Mouse (Mus musculus): ENCODE measurements around the gene Spaca6.

Gene Spaca6

DNA sequence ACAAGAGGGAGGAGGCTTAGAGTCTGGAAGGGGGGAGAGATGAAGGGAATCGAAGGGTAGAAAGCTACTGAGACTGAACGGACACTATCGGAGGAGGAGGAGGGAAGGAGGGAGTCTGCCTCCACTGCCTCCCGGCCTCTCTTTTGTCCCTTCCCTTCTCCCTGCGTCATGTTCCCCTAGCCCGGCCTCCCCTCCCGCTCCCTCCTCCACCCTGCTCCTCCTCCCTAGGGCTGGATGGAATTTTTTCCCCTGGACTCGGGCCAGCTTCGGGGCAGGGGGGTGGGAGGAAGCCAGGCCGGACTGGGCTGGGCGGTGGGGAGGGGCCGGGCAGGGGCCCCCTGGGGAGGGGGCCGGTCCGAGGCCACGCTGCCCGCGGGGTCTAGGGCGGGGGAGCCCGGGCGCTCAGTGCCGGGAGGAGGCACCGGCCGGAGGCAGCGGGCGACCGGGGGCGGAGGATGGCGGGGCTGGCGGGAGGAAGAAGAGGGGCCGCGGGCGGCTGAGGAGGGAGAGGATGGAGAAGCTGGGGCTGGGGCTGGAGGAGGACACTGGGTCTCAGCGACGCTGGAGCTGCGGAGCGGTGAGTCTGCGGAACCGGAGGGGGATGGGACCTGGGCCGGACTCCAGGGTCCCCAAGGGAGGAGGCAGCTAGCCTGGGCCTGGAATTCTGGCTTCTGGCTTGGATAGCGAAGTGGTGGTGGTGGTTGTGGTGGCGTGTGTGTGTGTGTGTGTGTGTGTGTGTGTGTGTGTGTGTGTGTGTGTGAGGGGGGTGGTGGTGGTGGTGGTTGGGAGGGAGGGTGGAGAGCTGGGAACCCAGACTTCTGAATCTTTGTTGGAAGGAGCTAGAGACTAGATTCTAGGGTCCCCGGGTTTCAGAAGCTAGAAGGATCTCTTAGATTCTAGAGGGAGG, at the start of gene Spaca6:
Gene Spaca6 (plus strand): TSS at position 408 of the 907 bp plus-strand sequence.
- ATAC-seq (ENCODE audit: insufficient number of reproducible peaks, low FRiP score, low TSS enrichment) = peak; percentile 86

DNA sequence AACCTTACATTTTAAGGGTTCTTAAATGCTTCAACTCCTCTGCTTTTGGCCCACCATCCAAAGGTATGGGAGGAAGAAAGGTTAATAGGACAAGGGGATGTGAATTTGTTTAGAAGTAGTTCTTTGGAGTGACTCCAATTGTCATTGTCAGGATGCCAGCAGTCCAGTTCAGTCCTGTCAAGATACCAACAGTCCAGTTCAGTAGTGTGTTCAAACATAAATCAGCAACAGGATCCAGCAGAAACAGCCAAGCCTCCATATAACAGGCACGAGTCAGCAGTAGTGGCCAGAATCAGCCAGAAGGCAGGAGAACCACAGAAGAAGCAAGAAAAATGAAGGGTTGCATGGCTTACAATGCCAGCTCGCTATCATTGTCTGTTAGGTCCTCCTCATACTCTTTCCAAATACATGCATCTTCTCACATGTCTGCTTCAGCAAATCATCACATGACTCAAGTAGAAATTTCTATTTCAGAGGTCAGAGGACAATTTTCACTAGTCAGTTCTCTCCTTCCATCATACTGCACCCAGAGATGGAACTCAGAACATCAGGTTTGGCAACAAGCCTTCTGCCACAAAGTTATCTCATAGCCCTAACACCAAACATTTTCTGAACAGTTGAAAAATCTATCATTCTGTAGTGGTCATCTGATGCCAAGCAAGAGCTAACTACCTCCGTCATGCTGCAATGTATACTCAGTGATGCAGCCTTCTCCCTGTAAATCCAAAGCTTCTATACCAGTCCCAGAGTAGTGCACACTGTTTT, 35.9 kb upstream of the Spaca6 start:
- ATAC-seq (ENCODE audit: insufficient number of reproducible peaks, low FRiP score, low TSS enrichment) = no peak

DNA sequence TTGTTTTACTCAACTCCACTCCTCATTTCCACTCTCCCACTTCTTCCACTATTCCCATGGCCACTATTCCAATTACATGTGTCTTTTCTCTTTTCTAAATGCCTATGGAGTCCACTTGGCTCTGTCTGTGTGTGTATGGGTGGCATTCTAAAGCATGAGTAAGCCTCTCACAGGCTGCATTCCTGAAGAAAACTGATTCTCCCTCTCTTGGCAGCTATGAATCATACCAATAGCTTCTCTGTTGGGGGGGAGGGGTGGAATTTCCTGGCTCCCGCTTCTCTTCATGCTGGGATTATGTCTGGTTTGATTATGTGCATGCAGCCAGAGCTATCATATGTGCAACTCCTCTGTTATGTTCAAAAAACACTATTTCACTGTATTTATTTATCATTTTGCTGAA, 34.4 kb upstream of the Spaca6 start:
- peak; percentile 79 for ATAC-seq (ENCODE audit: insufficient number of reproducible peaks, low FRiP score, low TSS enrichment)

DNA sequence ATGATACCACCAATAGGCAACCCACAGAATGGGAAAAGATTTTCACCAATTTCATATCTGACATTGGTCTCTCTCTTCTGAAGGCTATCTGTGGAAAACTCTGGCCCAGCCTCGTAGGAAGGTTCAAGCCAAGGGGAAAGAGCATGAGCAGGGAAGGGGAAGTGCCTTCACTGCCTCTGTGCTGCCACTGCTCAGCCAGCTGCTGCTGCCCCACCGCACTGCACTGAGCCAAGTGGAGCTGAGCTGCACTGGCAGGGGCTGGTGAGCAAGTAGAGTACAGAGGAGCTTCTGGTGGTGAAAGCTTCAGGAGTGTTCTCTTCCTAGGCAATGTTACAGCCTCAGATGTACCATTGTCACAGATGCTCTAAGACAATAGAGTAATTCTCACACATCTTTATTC, 31.4 kb upstream of the Spaca6 start:
- ATAC-seq (ENCODE audit: insufficient number of reproducible peaks, low FRiP score, low TSS enrichment) = no peak

DNA sequence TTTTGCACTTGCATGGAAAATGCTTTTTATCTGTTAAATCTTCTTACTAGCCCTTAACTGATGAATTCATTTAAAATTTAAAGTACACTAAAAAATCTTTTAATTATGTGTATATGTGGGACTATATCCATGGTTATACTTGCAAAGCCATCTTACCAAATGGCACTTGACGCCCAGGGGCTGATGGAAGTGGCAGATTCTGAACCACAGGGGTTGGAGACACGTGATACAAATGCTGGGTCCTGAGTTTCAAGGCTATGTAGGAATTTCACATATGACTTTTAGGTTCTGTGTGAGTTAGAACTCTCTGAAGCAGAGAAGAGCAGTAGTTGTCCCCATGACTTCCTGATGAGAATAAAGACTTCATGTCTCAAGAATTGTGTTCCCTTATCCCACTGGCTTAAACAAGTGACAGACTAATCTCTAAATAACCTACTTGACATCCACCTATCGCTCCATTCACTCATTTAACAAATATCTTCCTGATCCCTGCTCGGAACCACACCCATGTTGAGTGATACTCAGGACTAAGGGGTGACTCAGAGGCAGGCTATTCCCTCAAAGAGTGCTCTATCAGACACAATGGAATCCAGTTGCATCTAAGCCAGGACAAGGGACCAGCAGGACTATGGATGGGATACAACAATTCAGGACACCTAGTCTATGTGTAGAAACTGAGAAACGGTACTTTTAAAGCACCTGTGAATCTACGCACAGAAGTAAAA, 3.2 kb upstream of the Spaca6 start:
- ATAC-seq (ENCODE audit: insufficient number of reproducible peaks, low FRiP score, low TSS enrichment) = no peak

DNA sequence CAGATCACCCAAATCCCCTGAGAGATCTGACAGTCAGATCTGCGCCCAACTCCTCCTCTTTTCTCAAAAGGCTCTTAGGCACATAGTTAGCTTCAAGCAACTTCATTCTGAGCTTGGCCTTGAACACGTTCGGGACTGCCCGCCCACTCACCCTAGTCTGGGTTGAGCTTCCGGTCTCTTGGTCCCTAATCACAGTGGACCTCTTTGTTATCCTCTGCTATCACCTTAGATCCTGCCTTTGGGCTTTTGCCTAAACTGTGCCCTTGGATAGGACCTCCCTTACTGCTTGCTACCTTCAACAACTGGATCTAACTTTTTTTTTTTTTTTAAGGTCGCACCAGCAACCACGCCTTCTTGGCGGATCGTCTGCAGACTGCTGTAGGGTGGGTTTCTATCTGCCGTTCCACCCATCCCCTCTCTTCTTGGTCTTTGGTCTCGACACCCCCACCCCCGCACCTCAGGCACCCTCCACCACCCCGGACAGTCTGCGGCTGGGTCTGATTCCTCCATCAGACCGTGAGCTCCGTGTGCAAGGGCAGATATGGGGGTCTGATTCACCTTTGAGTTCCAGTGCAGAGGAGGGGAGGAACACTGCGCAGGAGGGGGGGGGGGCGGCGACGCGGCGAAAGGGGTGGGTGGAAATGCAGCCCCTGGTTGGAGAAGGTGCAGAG, 902 bp upstream of the Spaca6 start:
- peak; percentile 17 for ATAC-seq (ENCODE audit: insufficient number of reproducible peaks, low FRiP score, low TSS enrichment)

DNA sequence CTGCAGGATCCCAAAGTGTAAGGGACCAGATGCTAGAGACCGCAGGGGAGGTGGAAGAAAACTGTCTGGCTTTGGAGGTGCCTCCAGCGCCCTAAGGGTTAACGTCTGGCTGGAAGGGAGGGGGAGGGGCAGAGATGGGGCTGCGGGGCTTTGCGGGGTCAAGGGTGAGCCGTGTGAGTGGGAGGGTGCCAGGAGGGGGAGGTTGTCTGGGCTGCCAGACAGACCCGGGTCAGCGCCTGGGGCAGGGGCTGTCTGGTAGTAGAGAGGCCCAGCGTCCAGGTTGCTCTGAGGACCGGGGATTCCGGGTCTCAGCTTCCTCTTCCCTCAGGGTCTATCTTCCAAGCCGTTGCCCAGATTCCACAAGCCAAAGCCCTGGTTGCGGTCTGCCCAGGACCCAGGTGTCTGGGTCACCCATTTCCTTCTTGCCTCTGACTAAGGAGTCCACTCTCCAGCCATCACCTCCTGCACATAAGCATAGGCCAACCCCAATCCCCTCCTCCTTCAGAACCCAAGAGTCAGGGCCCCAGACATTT, 766 bp downstream of the Spaca6 start:
- ATAC-seq (ENCODE audit: insufficient number of reproducible peaks, low FRiP score, low TSS enrichment) = 0 out of 2 replicates have a peak, but pooled peaks have one; percentile 4

DNA sequence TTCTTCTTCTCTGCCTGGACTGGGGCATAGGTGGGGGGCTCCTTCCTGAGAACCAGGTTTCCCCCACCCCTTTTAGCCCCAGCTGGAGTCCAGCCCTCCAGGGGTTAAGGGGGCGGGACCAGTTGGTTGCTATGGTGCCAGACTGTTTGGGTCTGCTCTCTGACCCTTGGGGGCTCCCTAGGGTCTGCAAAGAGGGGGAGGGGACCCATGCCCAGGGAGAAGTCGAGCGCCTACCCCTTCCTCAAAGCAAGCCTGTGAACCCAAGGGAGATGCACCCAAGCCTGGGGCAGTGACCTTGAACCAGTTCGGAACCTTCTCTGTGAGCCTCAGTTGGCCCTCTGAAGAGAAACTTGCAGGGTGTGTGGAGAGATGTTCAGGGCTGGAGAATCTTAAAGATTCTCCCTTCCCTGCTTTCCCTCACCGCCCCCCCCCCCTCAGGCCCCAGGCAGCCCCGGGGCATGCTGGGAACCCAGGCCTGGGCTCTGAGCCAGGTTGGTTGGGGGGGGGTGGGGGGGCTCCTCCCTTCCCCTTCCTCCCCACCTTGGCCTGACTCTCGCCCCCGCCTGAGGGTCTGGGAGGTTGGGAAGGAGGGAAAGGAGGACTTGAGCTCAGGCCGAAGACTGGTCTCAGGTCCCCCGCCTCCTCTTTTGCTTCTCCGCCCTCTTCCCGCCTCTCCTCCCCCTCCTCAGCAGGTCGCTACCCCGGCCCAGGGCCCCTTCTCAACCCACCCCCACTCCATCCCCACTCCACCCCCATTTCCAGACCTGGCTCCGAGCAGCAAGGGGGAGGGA, 1.4 kb downstream of the Spaca6 start:
- no peak for ATAC-seq (ENCODE audit: insufficient number of reproducible peaks, low FRiP score, low TSS enrichment)

DNA sequence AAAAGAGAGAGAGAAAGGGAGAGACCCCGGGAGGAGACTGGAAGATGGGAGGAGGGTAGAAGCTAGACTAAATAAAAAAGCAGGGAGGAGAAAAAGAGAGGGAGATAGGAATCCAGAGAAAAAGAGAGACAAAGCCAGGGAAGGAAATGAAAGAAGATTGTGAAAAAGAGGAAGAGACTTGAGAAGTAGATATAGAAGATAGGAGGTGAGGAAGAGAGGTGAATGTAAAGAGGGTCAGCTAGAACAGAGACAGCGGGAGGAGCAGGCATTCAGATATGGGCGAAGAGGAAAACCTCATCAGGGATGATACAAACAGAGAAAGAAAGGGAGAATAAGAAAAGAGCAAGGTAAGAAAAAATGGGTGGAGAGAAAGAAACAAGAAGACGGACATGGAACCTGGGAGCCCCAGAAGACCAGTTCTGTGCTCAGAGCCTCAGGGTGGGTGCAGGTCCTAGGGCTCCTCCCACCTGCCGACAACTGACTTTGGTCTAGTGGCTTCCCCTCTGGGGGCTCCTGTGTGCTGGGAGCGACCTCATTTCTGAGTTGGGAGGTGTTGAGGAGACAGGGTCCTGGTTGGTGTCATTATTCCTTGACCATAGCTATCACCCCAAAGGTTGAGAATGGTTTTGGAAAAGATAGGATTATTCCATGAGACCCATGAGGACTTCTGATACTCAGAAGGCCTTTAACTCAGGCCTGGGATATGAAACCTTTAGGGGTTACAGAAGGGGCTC, 2.3 kb downstream of the Spaca6 start:
- no peak for ATAC-seq (ENCODE audit: insufficient number of reproducible peaks, low FRiP score, low TSS enrichment)

DNA sequence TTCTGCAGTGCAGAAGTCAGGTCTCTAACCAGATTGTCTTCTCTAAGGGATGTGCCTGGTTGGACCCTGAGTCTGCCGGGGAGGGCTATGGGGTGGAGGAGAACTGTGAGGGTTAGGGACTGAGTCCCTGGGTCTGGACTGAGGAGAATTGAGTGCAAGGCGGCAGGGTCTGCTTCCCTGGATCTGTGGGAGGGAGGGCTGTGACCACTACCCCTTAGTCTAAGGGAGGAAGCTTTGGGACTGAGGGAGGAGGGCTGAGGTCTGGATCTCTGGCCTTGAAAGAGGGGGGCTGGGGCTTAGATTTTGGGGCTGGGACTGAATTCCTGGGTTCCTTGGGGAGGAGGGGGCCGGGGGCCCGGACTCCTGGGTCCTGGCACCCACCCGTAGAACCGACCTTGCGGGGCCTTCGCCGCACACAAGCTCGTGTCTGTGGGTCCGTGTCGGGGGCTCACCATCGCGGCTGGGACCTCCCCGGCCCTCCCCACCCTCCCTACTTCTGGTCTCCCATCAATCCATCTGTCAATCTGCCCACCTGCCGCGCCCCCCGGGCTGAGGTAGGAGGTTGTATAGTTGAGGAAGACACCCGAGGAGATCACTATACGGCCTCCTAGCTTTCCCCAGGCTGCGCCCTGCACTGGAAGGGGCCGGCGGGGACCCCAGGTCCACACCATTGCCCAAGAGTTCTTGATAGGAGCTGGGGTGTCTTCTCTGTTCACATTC, 3.0 kb downstream of the Spaca6 start:
- no peak for ATAC-seq (ENCODE audit: insufficient number of reproducible peaks, low FRiP score, low TSS enrichment)

DNA sequence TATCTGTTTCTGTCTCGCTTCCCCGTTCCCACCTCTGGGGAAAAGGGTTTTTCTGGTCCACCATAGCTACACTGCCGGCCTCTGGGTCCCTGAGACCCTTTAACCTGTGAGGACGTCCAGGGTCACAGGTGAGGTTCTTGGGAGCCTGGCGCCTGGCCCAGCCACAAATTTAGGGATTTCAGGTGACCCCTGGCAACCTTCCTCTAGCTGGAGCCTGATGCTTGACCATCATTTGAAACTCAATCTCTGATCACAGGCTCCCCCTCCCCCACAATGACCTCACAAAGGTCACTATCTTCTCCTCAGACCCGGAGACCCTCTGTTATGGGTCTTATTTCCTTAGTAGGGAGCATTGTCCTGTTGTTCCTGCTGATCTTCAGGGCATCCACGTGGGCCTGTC, 3.8 kb downstream of the Spaca6 start:
- no peak for ATAC-seq (ENCODE audit: insufficient number of reproducible peaks, low FRiP score, low TSS enrichment)

DNA sequence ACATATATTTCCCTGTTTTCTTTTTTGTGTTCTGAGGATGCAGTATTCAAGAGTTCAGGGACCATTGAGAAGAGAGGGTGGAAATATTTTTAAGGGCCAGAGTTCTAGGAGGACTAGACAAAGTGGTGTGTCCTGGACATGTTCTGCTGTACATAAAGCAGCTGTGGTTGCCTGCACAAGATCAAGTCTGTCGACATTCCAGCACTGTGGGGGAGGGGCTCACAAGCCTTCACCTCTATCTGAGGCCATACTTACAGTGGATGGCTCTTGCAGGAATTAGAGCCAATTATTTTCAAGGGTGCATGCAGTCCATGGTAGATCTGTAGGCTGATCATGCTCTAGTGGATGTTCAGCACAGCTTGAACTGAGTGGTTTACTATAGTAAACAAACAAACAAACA, 7.9 kb downstream of the Spaca6 start:
- ATAC-seq (ENCODE audit: insufficient number of reproducible peaks, low FRiP score, low TSS enrichment) = no peak

DNA sequence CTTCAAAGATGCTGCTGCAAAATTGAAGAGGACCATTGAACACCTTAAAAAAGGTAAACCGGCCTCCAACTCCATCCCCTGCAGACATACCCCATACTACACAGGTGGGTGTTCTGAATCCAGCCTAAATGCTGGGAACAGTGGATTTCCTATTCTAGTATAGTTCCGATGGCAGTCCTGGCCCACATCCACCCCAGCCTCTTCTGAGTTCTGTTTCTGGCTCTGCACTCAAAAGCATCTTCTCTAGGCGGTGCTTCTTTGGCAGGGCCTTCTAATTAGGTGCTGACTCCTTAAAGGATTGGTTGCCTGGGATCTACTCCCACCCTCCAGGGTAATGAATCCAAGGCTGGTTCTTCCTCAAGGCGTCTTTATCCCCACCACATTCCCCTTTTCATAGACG, 9.1 kb downstream of the Spaca6 start:
- no peak for ATAC-seq (ENCODE audit: insufficient number of reproducible peaks, low FRiP score, low TSS enrichment)

DNA sequence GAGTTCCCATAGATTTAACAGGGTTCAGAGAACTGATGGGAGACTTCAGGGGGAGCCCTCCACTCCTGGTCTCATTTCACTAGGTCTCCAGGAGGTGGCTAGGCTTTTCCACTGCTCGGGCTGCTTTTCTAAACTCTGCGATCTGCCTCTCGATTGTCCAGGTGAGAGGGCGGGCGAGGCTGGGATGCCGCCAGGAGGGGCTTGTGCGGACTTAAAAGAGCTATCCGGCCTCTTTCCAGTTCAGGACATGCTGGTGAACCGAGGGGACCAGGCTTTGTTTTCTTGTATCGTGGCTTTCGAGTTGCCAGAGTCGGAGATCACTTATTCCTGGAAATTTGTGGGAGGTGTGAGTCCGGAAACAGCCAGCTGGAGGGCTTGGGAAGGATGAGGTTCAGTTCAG, 10.5 kb downstream of the Spaca6 start:
- peak; percentile 5; the same call in 1 of the 2 replicates for ATAC-seq (ENCODE audit: insufficient number of reproducible peaks, low FRiP score, low TSS enrichment)

DNA sequence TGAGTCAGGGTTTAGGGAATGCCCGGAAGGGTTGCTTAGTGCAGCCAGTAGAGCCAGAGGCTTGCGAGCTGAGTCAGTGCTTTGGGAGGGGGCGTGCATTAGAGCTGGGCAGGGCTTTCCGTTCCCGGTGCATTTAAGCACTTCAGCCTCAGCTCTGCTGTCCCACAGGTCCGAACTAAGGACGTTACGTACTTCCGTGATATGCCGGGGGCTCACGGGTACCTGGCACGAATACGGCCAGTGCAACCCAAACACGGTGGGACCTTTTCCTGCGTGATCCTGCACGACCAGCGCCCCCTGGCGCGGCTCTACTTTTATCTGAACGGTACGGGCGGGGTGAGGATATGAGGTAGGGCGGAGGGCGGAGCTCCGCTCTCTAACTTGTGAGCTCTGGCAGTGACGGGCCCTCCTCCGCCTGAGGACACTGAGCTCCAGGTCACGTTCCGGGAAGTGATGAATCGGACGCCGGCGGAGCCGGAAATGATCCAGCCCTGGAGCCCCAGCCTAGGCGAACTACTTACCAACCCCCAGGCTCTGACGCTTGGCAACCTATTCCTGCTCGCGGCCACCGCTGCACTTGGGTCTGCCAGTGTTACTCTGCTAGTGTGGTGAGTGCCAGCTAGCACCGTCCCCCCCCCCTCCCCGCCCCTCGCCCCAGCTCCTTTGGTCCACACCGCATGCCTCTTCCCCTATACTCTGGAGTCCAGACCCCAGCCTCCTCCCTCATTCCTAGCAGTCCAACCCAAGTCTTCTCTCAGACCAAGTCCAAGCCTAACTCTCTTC, 11.2 kb downstream of the Spaca6 start:
- peak; percentile 94 for ATAC-seq (ENCODE audit: insufficient number of reproducible peaks, low FRiP score, low TSS enrichment)

DNA sequence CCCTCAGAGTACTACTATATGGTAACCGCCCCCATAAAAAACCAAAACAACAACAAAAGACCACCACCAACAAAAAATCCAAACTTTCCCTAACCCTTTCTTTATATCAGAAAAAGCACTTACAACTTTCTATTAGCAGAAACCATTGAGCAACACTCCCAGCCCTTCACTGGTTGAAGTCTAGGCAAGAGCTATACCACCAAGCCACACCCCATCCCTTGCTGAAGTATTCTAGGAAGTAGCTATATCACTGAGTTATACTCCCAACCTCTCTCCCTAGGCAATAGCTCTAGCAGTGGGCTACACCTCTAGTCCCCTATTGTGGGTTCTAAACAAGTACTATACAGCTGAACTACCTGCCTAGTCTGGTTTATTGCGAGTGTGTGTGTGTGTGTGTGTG, 12.3 kb downstream of the Spaca6 start:
- no peak for ATAC-seq (ENCODE audit: insufficient number of reproducible peaks, low FRiP score, low TSS enrichment)

DNA sequence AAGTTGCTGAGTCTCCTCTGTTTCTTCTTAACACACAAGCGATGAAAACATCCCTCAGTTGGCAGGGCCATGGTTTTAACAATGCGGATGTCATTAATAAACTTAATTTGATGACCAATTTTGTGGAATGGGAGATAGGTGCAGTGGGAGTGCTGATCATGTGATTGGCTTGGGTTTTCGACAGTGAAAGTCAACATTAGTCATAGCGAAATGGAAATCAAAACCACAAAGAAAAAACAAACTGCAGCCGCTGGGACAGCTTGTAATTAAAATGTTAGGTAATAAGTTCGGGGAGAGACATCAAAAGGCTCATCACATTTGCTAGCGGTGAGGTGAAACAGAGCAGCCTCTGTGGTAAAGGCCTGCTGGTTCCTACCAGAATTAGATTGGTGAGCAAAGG, 13.8 kb downstream of the Spaca6 start:
- no peak for ATAC-seq (ENCODE audit: insufficient number of reproducible peaks, low FRiP score, low TSS enrichment)
